Mouse (Mus musculus): Measurements from ENCODE around the gene Vangl2. TPM values are rescaled to one million over a fixed set of nuclear protein-coding genes. Genes with fewer than 3 reads are reported as not detected.

The Vangl2 gene
- polyA plus RNA-seq, 1 experiment from 2014 or later, result 0.66 TPM

- H3K4me2 ChIP-seq, result no peak overlapping the region
- no peaks in the 10 kb centered on the region for H3K36me3 ChIP-seq (replicated peaks)
- no peaks in the 10 kb centered on the region for H3K9me3 ChIP-seq (replicated peaks)
- H3K9ac ChIP-seq, result no peak overlapping the region
- WGBS (ENCODE audit: insufficient replicate concordance), result 55% methylated on average over 8 of the region's 8 CpGs
- H3K27ac ChIP-seq (replicated peaks), result no peak overlapping the region
- no peaks in the 10 kb centered on the region for H3K4me1 ChIP-seq (replicated peaks)
- H3K27me3 ChIP-seq, result no peaks in the 10 kb centered on the region
- H3K4me3 ChIP-seq (replicated peaks), result no peak overlapping the region
- ATAC-seq (ENCODE audit: insufficient read depth), result no peak
These were observed 12.2 kb downstream of the Vangl2 start for GRCm38 (mm10) chr1:172016031-172016430.

- Histone ChIP-seq H3K27ac (replicated peaks) (no peak overlapping the region), H3K36me3 (replicated peaks) (no peaks in the 10 kb centered on the region), H3K9me3 (replicated peaks) (no peaks in the 10 kb centered on the region), H3K4me2 (no peak overlapping the region), H3K4me3 (replicated peaks) (no peak overlapping the region), H3K27me3 (no peaks in the 10 kb centered on the region), H3K4me1 (replicated peaks) (no peaks in the 10 kb centered on the region), H3K9ac (no peak overlapping the region)
- 58% methylated on average over 9 of the region's 9 CpGs for WGBS (ENCODE audit: insufficient replicate concordance)
- ATAC-seq (ENCODE audit: insufficient read depth), result no peak
These were observed 12.8 kb downstream of the Vangl2 start for GRCm38 (mm10) chr1:172015312-172015939.

DNA sequence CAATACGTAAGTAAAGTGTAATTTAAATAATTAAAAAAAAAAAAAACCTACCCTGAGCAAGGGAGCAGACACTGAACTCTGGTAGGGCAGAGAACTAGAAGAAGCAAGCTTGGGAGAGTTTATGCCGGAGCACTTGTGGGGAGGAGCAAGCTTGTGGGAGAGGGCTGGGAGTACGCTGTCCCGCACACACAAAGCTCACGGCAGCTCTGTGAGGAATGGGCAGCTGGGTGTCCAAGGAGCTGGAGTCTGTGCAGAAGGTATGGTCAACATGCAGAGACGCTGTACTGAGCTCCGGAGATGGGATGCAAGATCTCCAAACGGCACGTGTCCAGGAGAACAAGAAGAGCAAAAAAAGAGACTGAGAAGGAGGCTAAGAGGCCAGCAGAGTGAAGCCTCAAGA lies 13.5 kb downstream of the Vangl2 start:
- H3K36me3 ChIP-seq (replicated peaks), result no peaks in the 10 kb centered on the region
- 78% methylated on average over 9 of the region's 9 CpGs for WGBS (ENCODE audit: insufficient replicate concordance)
- H3K4me2 ChIP-seq, result no peak overlapping the region

DNA sequence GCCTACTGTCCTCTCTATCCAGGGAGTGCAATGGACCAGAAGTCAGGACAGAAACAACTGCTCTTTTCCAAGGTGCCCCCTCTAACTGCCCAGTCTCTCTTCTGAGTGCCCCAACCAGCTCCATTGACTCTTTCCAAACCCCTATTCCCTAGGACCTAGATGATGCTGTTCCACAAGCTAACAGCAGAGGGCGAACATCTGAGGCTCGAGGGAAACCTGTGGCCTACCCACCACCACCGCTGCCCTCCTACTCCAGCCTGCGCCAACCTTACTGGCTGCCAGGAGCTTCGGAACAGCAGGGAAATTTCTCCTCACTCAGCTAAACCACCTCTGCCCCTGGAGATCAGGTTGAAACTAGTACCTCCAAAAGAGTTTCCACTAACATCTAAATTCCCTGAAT lies 16.2 kb downstream of the Vangl2 start:
- Histone ChIP-seq H3K36me3 (replicated peaks) (0 out of 2 replicates have a peak, but pooled peaks cover 4% of the 10 kb centered on the region), H3K4me3 (replicated peaks) (no peak overlapping the region), H3K9ac (no peak overlapping the region), H3K4me2 (no peak overlapping the region), H3K27me3 (no peaks in the 10 kb centered on the region), H3K27ac (replicated peaks) (no peak overlapping the region), H3K9me3 (replicated peaks) (no peaks in the 10 kb centered on the region), H3K4me1 (replicated peaks) (no peaks in the 10 kb centered on the region)
- no peak for ATAC-seq (ENCODE audit: insufficient read depth)
- WGBS (ENCODE audit: insufficient replicate concordance), result 31% methylated on average over 5 of the region's 5 CpGs

More for the DNA sequence above, 13.5 kb downstream of the Vangl2 start:
- Histone ChIP-seq H3K9me3 (replicated peaks) (no peaks in the 10 kb centered on the region), H3K4me3 (replicated peaks) (no peak overlapping the region), H3K4me1 (replicated peaks) (no peaks in the 10 kb centered on the region), H3K9ac (no peak overlapping the region), H3K27ac (replicated peaks) (no peak overlapping the region), H3K27me3 (no peaks in the 10 kb centered on the region)
- ATAC-seq (ENCODE audit: insufficient read depth), result no peak

DNA sequence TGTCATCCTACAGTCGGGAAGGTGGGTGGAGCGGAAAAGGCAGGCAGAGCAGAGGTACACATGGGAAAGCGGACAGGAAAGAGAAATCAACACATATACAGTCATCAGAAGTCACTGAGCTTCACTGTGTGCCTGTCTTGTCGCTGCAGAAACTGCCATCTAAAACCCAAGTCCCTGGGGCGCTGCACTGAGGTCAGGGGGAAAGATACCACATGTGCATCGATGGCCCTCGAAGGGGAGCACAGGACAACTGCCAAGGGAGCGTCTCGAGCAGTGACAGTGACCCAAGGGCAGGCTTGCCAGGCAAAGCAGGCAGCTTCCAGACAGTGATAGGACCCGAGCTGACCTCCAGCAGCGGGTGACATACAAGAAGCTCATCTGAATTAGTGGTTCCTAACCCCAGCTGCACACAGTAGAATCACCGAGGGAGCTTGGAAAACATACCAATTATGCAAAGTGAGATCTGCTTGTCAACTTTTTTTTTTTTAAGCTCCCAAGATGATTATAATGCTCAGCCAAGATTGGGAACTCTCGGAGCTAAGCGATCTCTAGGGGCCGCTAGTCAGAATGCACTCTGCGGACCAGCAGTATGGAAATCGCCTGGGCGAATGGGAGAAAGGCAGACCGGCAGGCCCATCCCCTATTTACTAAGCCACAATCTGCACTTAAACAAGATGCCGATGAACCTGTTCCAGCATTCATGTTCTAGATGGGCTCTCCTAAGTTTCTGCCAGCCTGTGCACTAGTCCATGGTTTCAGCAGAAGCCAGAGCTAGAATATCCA lies 18.0 kb downstream of the Vangl2 start:
- 80% methylated on average over 20 of the region's 20 CpGs for WGBS (ENCODE audit: insufficient replicate concordance)
- Histone ChIP-seq H3K36me3 (replicated peaks) (0 out of 2 replicates have a peak, but pooled peaks cover 4% of the 10 kb centered on the region), H3K9me3 (replicated peaks) (no peaks in the 10 kb centered on the region), H3K27me3 (no peaks in the 10 kb centered on the region), H3K4me1 (replicated peaks) (no peaks in the 10 kb centered on the region), H3K4me2 (no peak overlapping the region), H3K4me3 (replicated peaks) (no peak overlapping the region), H3K9ac (no peak overlapping the region), H3K27ac (replicated peaks) (no peak overlapping the region)
- no peak for ATAC-seq (ENCODE audit: insufficient read depth)

- Histone ChIP-seq H3K27ac (replicated peaks) (no peak overlapping the region), H3K4me1 (replicated peaks) (no peaks in the 10 kb centered on the region), H3K27me3 (no peaks in the 10 kb centered on the region), H3K36me3 (replicated peaks) (0 out of 2 replicates have a peak, but pooled peaks cover 4% of the 10 kb centered on the region), H3K9me3 (replicated peaks) (no peaks in the 10 kb centered on the region), H3K4me2 (no peak overlapping the region), H3K9ac (no peak overlapping the region), H3K4me3 (replicated peaks) (no peak overlapping the region)
- no peak for ATAC-seq (ENCODE audit: insufficient read depth)
- WGBS (ENCODE audit: insufficient replicate concordance), result 90% methylated on average over 21 of the region's 21 CpGs
These were observed 18.8 kb downstream of the Vangl2 start for GRCm38 (mm10) chr1:172009406-172009805.

- 75% methylated on average over 9 of the region's 9 CpGs for WGBS (ENCODE audit: insufficient replicate concordance)
- Histone ChIP-seq H3K27ac (replicated peaks) (no peak overlapping the region), H3K4me1 (replicated peaks) (no peaks in the 10 kb centered on the region), H3K9me3 (replicated peaks) (no peaks in the 10 kb centered on the region), H3K36me3 (replicated peaks) (0 out of 2 replicates have a peak, but pooled peaks cover 4% of the 10 kb centered on the region), H3K9ac (no peak overlapping the region), H3K27me3 (no peaks in the 10 kb centered on the region), H3K4me3 (replicated peaks) (no peak overlapping the region), H3K4me2 (no peak overlapping the region)
- ATAC-seq (ENCODE audit: insufficient read depth), result no peak
These were observed 19.9 kb downstream of the Vangl2 start for GRCm38 (mm10) chr1:172008351-172008750.

- 81% methylated on average over 21 of the region's 21 CpGs for WGBS (ENCODE audit: insufficient replicate concordance)
- no peak for ATAC-seq (ENCODE audit: insufficient read depth)
- 0 out of 2 replicates have a peak, but pooled peaks cover 4% of the 10 kb centered on the region for H3K36me3 ChIP-seq (replicated peaks)
- H3K9ac ChIP-seq, result no peak overlapping the region
- no peaks in the 10 kb centered on the region for H3K27me3 ChIP-seq
- H3K4me1 ChIP-seq (replicated peaks), result no peaks in the 10 kb centered on the region
- no peaks in the 10 kb centered on the region for H3K9me3 ChIP-seq (replicated peaks)
- H3K4me3 ChIP-seq (replicated peaks), result no peak overlapping the region
- no peak overlapping the region for H3K27ac ChIP-seq (replicated peaks)
- H3K4me2 ChIP-seq, result no peak overlapping the region
These were observed 20.5 kb downstream of the Vangl2 start for GRCm38 (mm10) chr1:172007761-172008160.

DNA sequence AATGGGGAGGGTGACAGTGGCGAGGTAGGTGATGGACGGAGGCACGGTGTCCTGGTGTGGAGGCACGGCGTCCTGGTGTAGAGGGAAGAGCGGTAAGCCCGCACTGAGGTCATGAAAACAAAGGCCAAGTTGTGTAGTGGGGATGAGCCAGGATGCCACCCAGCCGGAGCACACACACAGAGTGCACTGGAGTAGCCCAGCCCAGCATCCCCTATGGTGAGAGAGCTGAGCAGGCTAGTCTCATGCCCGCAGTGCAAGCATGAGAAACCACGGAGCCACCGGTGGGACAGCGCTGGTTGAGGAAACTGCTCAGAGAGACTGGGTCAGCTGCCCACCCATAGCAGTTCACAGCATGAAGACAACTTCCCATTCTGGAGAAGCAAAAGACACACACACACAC lies 26.6 kb downstream of the Vangl2 start:
- WGBS (ENCODE audit: insufficient replicate concordance), result 54% methylated on average over 12 of the region's 12 CpGs
- no peak for ATAC-seq (ENCODE audit: insufficient read depth)

DNA sequence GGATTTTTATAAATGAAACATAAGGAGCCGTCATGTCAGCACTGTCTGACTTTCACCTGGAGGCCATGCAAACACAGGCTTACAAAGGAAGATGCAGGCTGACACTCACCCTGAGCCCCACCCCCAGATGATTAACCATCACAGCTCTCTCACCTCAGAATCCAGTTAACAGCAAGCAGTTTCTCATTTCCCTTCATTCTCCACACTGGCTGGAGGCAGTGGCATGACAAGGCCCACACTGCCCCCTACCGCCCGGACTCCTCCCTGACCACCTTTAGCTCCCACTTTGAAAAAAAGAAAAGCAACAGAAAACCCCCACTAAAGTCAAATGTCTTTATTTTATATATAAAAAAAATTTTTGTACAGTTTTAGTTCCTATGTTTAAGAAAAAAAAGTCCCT lies 27.6 kb downstream of the Vangl2 start:
- Histone ChIP-seq H3K4me2 (no peak overlapping the region), H3K9me3 (replicated peaks) (no peaks in the 10 kb centered on the region), H3K27me3 (no peaks in the 10 kb centered on the region), H3K36me3 (replicated peaks) (no peaks in the 10 kb centered on the region), H3K27ac (replicated peaks) (no peak overlapping the region), H3K9ac (no peak overlapping the region), H3K4me3 (replicated peaks) (no peak overlapping the region), H3K4me1 (replicated peaks) (no peaks in the 10 kb centered on the region)
- 33% methylated on average over 3 of the region's 3 CpGs for WGBS (ENCODE audit: insufficient replicate concordance)
- ATAC-seq (ENCODE audit: insufficient read depth), result no peak

More for the DNA sequence above, 26.6 kb downstream of the Vangl2 start:
- no peak overlapping the region for H3K9ac ChIP-seq
- H3K4me2 ChIP-seq, result no peak overlapping the region
- no peaks in the 10 kb centered on the region for H3K27me3 ChIP-seq
- H3K4me3 ChIP-seq (replicated peaks), result no peak overlapping the region
- no peaks in the 10 kb centered on the region for H3K36me3 ChIP-seq (replicated peaks)
- no peaks in the 10 kb centered on the region for H3K9me3 ChIP-seq (replicated peaks)
- no peaks in the 10 kb centered on the region for H3K4me1 ChIP-seq (replicated peaks)
- no peak overlapping the region for H3K27ac ChIP-seq (replicated peaks)

DNA sequence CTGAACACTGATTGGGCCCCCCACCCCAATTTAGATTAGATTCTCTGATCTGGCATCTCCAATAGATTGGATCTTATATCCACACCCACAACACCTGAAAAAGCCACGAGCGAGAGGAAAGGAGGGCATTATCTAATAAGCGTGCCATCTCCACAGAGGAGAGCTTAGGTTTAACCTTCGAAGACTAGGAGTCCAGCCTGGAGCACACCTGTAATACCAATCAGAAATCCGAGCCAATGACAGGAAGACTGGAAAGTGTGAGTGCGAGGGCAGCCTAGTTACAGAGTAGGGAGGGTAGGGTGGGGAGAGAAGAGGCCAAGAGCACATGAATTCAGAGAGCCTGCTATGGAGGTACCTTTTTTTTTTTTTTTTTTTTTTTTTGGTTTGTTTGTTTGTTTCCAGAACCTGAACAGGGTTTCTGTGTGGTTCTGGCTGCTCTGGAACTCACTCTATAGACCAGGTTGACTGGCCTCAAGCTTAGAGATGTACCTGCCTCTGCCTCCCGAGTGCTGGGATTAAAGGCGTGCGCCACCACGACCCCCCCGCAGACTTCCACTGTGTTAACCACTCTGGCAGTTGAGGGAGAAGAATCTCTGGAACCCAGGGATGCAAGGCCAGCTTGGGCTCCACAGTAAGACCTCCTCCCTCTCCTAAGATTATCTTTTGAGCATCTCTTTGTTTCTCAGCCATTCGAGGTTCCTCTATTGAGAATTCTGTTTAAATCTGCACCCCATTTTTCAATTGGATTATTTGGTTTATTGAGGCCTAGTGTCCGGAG lies 29.2 kb downstream of the Vangl2 start:
- Histone ChIP-seq H3K9ac (no peak overlapping the region), H3K4me1 (replicated peaks) (no peaks in the 10 kb centered on the region; the same call in 1 of the 2 replicates), H3K9me3 (replicated peaks) (no peaks in the 10 kb centered on the region), H3K36me3 (replicated peaks) (no peaks in the 10 kb centered on the region), H3K27me3 (no peaks in the 10 kb centered on the region), H3K4me3 (replicated peaks) (no peak overlapping the region), H3K4me2 (no peak overlapping the region), H3K27ac (replicated peaks) (no peak overlapping the region)
- ATAC-seq (ENCODE audit: insufficient read depth), result no peak
- 78% methylated on average over 13 of the region's 13 CpGs for WGBS (ENCODE audit: insufficient replicate concordance)
